Mouse (Mus musculus) liver, adult 2 months (tissue): ENCODE data around the gene Foxp1.

Experiments
- CTCF ChIP-seq: fragments of 200-500 bp; IDR thresholded peaks from 2 replicates; pipeline ENCODE4 v1.5.1; 2011; ENCODE audit warnings: low read depth, low read length, control low read depth
- POLR2A ChIP-seq: fragments of 200-500 bp; IDR thresholded peaks from 2 replicates; pipeline ENCODE4 v1.6.1; 2011; ENCODE audit warnings: low read length, control low read depth; ENCODE audit not compliant: insufficient read depth; ENCODE audit errors: extremely low read depth

GRCm38 (mm10) chr6:99176216-99176615, 346.3 kb downstream of the Foxp1 start:
- TF ChIP-seq CTCF (no peak), POLR2A (no peak)
